Mouse (Mus musculus) activated CD4-positive, CD25-positive, alpha-beta regulatory T cell, adult 9 weeks (primary cell): ENCODE results near the gene Zfand2b. TPM values are rescaled to one million over a fixed set of nuclear protein-coding genes. Genes with fewer than 3 reads are reported as not detected.

ENCODE experiments used
- polyA plus RNA-seq: library from polyadenylated mRNA; unstranded; fragments of 100-300 nt; shearing (Covaris generic); gene quantifications from one replicate; pipeline ENCODE4 v1.2.1, GENCODE M21; 2017

Gene Zfand2b
- 70.6 TPM for polyA plus RNA-seq

GRCm38 (mm10) chr1:75168472-75169464 is at the start of gene Zfand2b:
Zfand2b (plus strand) TSS chr1:75168646.

GRCm38 (mm10) chr1:75124346-75125321 is 43.8 kb upstream of the Zfand2b start, which contains the start of gene Nhej1:
Nhej1 (minus strand) TSS chr1:75125200.

DNA sequence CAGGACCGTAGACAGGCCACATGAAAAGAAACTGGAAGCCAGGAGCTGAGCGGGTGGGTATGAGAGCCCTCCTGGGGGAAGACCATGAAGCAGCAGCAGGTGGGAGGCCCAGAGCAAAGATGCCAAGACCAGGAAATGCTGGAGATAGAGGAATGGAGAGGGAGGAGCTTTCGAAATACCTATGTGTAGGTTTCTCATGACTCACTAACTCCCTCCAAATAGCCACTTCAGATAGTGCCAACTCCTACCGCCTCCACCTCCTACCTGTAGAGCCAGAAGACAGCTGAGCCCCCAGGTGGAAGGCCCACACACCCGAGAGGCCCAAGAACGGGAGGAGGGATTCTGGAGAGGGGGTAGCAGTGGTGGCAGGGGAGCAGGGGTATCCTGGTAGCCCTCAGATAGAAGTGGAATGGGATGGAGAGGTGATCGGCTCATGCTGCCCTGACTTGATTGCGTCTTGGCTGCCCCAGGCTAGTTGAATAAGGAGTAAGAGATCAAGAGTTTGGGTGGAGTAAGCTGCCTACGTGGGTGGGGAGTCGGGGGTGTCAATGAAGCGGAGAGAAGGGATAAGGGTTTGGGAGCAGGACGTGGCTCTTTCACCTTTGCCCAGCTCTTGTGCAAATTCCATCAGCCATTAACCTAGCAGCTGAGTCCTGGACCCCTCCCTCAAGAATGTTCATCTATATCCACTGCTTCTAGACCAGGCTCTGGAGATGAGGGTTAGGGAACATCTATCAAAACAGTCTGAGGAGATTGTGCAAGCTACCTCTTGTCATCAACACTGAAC is 34.8 kb upstream of the Zfand2b start, which contains the start of gene Slc23a3:
Gene Slc23a3, minus strand, starts transcription at position 470 of the 787 bp plus-strand sequence.

DNA sequence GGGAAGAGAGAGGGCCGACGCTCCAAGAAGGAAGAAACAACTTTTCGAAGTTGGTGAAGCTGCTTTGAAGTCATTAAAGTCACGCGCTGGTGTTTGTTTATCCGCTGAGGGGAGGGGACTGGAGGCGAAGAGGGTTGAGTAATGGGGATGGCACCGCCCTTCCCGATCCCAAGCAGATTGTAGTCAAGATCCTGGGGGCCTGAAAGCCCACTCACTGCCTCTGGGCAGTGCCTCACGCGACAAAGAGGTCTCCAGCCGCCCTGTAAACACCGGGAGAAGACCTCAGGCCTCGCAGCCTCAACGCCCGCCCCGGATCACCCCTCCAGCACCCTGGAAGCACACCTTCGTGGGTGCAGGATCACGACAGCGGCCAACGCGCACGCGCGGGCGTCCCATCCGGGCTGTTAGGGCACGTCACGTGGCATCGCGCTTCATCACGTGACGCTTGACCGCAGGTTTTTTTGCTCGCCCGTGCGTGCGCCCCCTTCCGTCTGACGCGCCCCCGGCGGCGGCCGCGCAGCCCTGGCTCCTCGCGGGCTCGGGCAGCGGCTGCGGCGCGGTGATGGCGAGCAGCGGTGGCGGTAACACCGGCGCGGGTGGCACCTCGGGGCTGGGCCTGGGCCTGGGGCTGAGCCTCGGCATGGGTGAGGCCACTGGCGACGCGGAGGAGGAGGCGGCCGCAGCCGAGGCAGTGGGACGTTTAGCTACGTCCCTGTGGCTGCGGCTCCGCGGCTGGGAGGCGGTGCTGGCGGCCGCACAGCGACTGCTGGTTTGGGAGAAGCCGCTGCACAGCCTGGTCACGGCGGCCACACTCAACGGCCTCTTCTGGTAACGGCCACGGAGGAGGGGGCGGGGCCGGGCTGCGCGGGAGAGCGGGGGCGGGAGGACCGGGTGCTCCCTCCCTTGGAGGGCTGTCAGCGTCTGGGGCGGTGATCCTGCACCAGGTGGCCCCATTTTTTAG is 25.9 kb upstream of the Zfand2b start, which contains the start of the genes Cnppd1 and Retreg2:
Gene Cnppd1, minus strand, starts transcription at position 411 of the 961 bp plus-strand sequence.
Gene Retreg2, plus strand, starts transcription at position 478 of the 961 bp plus-strand sequence.

GRCm38 (mm10) chr1:75180105-75180590 is 11.7 kb downstream of the Zfand2b start, which contains the start of gene Abcb6:
Abcb6 (minus strand) TSS chr1:75180392.

DNA sequence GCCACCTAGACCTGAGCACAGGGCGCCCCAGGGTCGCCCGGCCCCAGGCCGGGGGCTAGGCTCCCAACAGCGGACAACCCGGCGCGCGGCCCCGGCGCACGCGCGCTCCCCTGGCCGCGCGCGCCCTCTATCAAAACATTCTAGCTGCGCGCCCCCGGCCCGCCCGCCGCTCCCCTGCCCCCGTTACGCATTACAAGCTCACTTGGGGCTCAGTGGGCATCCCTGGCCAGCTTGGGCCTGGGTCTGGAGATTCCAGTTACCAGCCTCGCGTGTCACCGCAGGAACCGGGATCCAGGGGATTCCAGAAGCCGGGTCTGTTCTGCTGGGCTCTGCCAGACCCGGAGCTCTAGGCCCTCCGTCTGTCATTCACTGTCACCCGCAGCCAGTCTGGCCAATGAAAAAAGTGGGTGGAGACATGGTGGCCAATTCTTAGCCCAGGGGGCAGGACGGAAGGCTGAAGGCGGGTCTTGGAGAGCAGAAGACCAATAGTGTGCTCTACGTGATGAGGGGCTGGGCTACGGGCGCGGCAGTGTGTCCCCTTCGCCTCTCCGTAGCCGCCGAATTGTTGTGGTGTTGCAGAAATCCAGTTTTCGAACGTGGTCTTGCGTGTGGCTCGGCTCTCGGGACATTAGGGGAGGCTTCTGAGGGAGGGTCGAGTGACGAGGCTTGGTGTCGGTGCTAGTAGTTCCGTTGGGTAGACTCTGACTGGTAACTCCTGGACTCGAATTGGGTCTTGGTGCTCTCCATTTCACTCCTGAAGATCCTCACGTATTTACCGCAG is 23.4 kb downstream of the Zfand2b start, which contains the start of the genes Ankzf1 and Atg9a:
Gene Ankzf1, plus strand, starts transcription at position 530 of the 781 bp plus-strand sequence.
Gene Atg9a, minus strand, starts transcription at position 575 of the 781 bp plus-strand sequence.

GRCm38 (mm10) chr1:75210136-75211087 is 42.0 kb downstream of the Zfand2b start, which contains the start of the genes Glb1l and Stk16:
Glb1l (minus strand) TSS chr1:75210813.
Stk16 (plus strand) TSS chr1:75210838.

GRCm38 (mm10) chr1:75219531-75219930 is 51.1 kb downstream of the Zfand2b start, which contains the start of gene Tuba4a:
Tuba4a (minus strand) TSS chr1:75219865.

Other genes with a start within 250 kb of the Zfand2b start
- gene Cfap65, start 233.0 kb upstream of the Zfand2b start, polyA plus RNA-seq: 0.09 TPM
- gene Ihh, start 217.0 kb upstream of the Zfand2b start, polyA plus RNA-seq: not detected
- 9.5 TPM for gene Nhej1, start 43.4 kb upstream of the Zfand2b start, polyA plus RNA-seq
- gene Slc23a3, start 34.8 kb upstream of the Zfand2b start, polyA plus RNA-seq: 0.35 TPM
- 173 TPM for gene Cnppd1, start 25.9 kb upstream of the Zfand2b start, polyA plus RNA-seq
- gene Retreg2, start 25.9 kb upstream of the Zfand2b start, polyA plus RNA-seq: 17.2 TPM
- 4.2 TPM for gene Abcb6, start 11.7 kb downstream of the Zfand2b start, polyA plus RNA-seq
- gene Ankzf1, start 23.5 kb downstream of the Zfand2b start, polyA plus RNA-seq: 49.8 TPM
- 25.5 TPM for gene Atg9a, start 23.6 kb downstream of the Zfand2b start, polyA plus RNA-seq
- gene Glb1l, start 42.2 kb downstream of the Zfand2b start, polyA plus RNA-seq: 14.3 TPM
- 115 TPM for gene Stk16, start 42.2 kb downstream of the Zfand2b start, polyA plus RNA-seq
- 349 TPM for gene Tuba4a, start 51.2 kb downstream of the Zfand2b start, polyA plus RNA-seq
- gene A630095N17Rik, start 63.5 kb downstream of the Zfand2b start, polyA plus RNA-seq: not detected
- 36.8 TPM for gene Dnajb2, start 67.8 kb downstream of the Zfand2b start, polyA plus RNA-seq
- gene Ptprn, start 95.9 kb downstream of the Zfand2b start, polyA plus RNA-seq: 0.15 TPM
- not detected for gene Resp18, start 109.8 kb downstream of the Zfand2b start, polyA plus RNA-seq
- 79.7 TPM for gene Dnpep, start 149.3 kb downstream of the Zfand2b start, polyA plus RNA-seq
- 0.12 TPM for gene Des, start 191.7 kb downstream of the Zfand2b start, polyA plus RNA-seq
- gene Speg, start 206.7 kb downstream of the Zfand2b start, polyA plus RNA-seq: 0.40 TPM